Mouse (Mus musculus) G1E (cell line): ENCODE results near the gene Eid2.

Source experiments
- CTCF ChIP-seq: IDR thresholded peaks from 2 replicates; pipeline ENCODE4 v1.5.1; 2012; ENCODE audit warnings: low read depth, low read length, inconsistent platforms, mixed read lengths
- GATA1 ChIP-seq: IDR thresholded peaks from 2 replicates; pipeline ENCODE4 v1.6.1; 2012; ENCODE audit warnings: borderline replicate concordance, low read length, inconsistent platforms, mixed read lengths
- GATA2 ChIP-seq: IDR thresholded peaks from 2 replicates; pipeline ENCODE4 v1.6.1; 2012; ENCODE audit warnings: low read depth, low read length, inconsistent platforms, borderline replicate concordance
- POLR2AphosphoS5 ChIP-seq: IDR thresholded peaks from 2 replicates; pipeline ENCODE4 v1.6.1; 2012; ENCODE audit warnings: low read depth, low read length, inconsistent platforms; ENCODE audit not compliant: insufficient replicate concordance
- TAL1 ChIP-seq: conservative IDR thresholded peaks from 2 replicates; pipeline ENCODE4 v1.6.1; 2012; ENCODE audit warnings: low read depth, low read length, inconsistent platforms, mixed read lengths

GRCm38 (mm10) chr7:28290638-28291590 is 23.2 kb downstream of the Eid2 start, which contains the start of gene Selenov:
- TF ChIP-seq CTCF (no peak), TAL1 (no peak), POLR2AphosphoS5 (no peak), GATA2 (no peak), GATA1 (no peak)
